Mouse (Mus musculus) small intestine, adult 2 months (tissue): ENCODE results near the gene Dusp15.

Experiments
- CTCF ChIP-seq: fragments of 200-500 bp; IDR thresholded peaks from 2 replicates; pipeline ENCODE4 v1.5.1; 2012; ENCODE audit warnings: low read depth, mild to moderate bottlenecking, control low read depth, inconsistent platforms, low read length, moderate library complexity, mixed read lengths; ENCODE audit not compliant: insufficient replicate concordance, insufficient read length; ENCODE audit errors: extremely low read depth
- POLR2A ChIP-seq: fragments of 200-500 bp; IDR thresholded peaks from 2 replicates; pipeline ENCODE4 v1.6.1; 2012; ENCODE audit warnings: low read depth, mild to moderate bottlenecking, control low read depth, inconsistent platforms, low read length, moderate library complexity

DNA sequence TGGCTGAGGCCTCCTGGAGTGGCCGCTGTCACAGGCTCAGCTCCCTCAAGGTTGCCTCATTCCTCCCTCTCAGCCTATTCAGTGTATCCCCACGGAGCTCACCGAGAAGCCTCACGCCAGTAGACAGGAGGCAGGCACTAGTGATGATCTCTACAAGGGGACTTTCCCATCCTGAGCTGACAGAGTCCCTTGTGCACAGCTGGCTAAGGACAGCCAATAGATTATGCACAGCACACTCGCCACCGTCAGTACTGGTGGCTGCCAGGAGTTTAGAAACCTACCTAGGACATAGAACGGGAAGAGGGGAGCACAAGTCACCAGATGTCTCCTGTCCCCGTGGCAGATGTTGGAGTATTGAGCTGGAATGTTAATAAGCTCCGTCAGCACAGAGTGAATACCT lies 33.8 kb downstream of the Dusp15 start:
- TF ChIP-seq POLR2A (no peak), CTCF (no peak)
